13 mouse cellular contexts compared by ENCODE assay signal in the genomic region with DNA sequence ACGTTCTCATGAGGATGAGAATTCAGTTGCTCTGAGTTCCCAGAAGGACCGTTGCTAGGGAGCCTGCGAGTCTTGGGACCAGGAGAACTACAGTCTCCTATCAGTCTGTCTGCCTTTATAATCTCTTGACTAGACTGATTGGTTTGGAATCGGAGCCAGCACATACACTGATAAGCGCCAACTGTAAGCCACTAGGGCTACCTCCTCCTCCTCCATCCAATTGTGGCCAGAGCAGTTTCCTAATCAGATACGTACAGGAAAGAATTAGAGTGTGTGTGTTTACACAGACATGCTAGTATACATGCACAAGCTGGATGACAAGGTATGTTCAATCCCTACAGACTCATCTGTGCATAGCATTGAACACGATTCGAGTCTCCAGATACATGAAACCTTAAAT.
"Had no signal": no experiment of that assay in that cellular context is flagged by ENCODE, and none has a peak within 500 bp of the region (broad histone marks: within the 10 kb centered on the region; RNA-seq: fewer than 3 reads in every experiment).

No protein-coding gene starts in this region.

- ATAC-seq: intestine, embryonic 15.5 days; midbrain, embryonic 13.5 days had no signal

- H3K9ac ChIP-seq: intestine, embryonic 15.5 days; limb, embryonic 15.5 days; lung, embryonic 14.5 days; midbrain, embryonic 13.5 days had no signal

- H3K4me2 ChIP-seq: intestine, embryonic 15.5 days; limb, embryonic 15.5 days; lung, embryonic 14.5 days; midbrain, embryonic 13.5 days had no signal

- H3K36me3 ChIP-seq: intestine, embryonic 15.5 days; midbrain, embryonic 13.5 days had no signal

- H3K4me3 ChIP-seq: intestine, embryonic 15.5 days; limb, embryonic 15.5 days; midbrain, embryonic 13.5 days had no signal

- H3K27me3 ChIP-seq: intestine, embryonic 15.5 days; limb, embryonic 15.5 days; megakaryocyte, embryonic 14.5 days; midbrain, embryonic 13.5 days had no signal

- DNase-seq: kidney, adult 8-10 months; kidney, postnatal 36 days; layer of hippocampus, adult 9-11 months; layer of hippocampus, postnatal 36 days; lung, embryonic 14.5 days; lung, postnatal 10 days; right cerebral cortex, adult 18-20 months; right cerebral cortex, postnatal 25 days; thymus, postnatal 4 days had no signal

- H3K9me3 ChIP-seq: intestine, embryonic 15.5 days; limb, embryonic 15.5 days; megakaryocyte, embryonic 14.5 days; midbrain, embryonic 13.5 days had no signal

- H3K27ac ChIP-seq: intestine, embryonic 15.5 days; limb, embryonic 15.5 days; midbrain, embryonic 13.5 days had no signal
